Mouse (Mus musculus): ENCODE data around the gene Gm1604a. TPM values are rescaled to one million over a fixed set of nuclear protein-coding genes. Genes with fewer than 3 reads are reported as not detected.
A peak's percentile ranks its signal among the peaks of the same experiment; 100 is the strongest.
"Not testable (repeated sequence)": the region's sequence is repeated elsewhere in the genome, so short reads cannot be mapped to it uniquely, and the experiment has no call there.

The Gm1604a gene
- polyA plus RNA-seq, 2 experiments: not detected

- H3K9ac ChIP-seq (ENCODE audit: low read depth, low read length, severe bottlenecking); DNase-seq (ENCODE audit: low spot score); H3K9me3 ChIP-seq (ENCODE audit: control insufficient read depth, low read length); H3K4me1 ChIP-seq (ENCODE audit: control insufficient read depth, insufficient read depth, low read length); ATAC-seq (ENCODE audit: low FRiP score, low read depth); H3K27ac ChIP-seq (replicated peaks; ENCODE audit: low read depth, low read length); H3K27me3 ChIP-seq (ENCODE audit: control insufficient read depth, insufficient read depth, low read length); H3K36me3 ChIP-seq (ENCODE audit: control insufficient read depth, insufficient read depth, low read length); H3K4me3 ChIP-seq (replicated peaks; ENCODE audit: low read length); H3K4me2 ChIP-seq (replicated peaks; ENCODE audit: low read depth, low read length, severe bottlenecking): not testable (repeated sequence)
- 73% methylated on average over 4 of the region's 7 CpGs for WGBS
These were observed 4.8 kb downstream of the Gm1604a start for GRCm38 (mm10) chr17:7030204-7030603.

GRCm38 (mm10) chr17:7030622-7031174 lies 5.3 kb downstream of the Gm1604a start:
- not testable (repeated sequence) for H3K27ac ChIP-seq (replicated peaks; ENCODE audit: low read depth, low read length); H3K9me3 ChIP-seq (ENCODE audit: control insufficient read depth, low read length); H3K4me2 ChIP-seq (replicated peaks; ENCODE audit: low read depth, low read length, severe bottlenecking); H3K4me1 ChIP-seq (ENCODE audit: control insufficient read depth, insufficient read depth, low read length); H3K9ac ChIP-seq (ENCODE audit: low read depth, low read length, severe bottlenecking); H3K4me3 ChIP-seq (replicated peaks; ENCODE audit: low read length); H3K27me3 ChIP-seq (ENCODE audit: control insufficient read depth, insufficient read depth, low read length); H3K36me3 ChIP-seq (ENCODE audit: control insufficient read depth, insufficient read depth, low read length); ATAC-seq (ENCODE audit: low FRiP score, low read depth); DNase-seq (ENCODE audit: low spot score)
- WGBS: 54% methylated on average over 3 of the region's 6 CpGs

GRCm38 (mm10) chr17:7033192-7034166 lies 8.1 kb downstream of the Gm1604a start:
- not testable (repeated sequence) for ATAC-seq (ENCODE audit: low FRiP score, low read depth); DNase-seq (ENCODE audit: low spot score)
- 54% methylated on average over 2 of the region's 17 CpGs for WGBS

GRCm38 (mm10) chr17:7068997-7069539 lies 43.7 kb downstream of the Gm1604a start:
- 72% methylated on average over 2 of the region's 4 CpGs for WGBS
- H3K27ac ChIP-seq (replicated peaks; ENCODE audit: low read depth, low read length); ATAC-seq (ENCODE audit: low FRiP score, low read depth); H3K36me3 ChIP-seq (ENCODE audit: control insufficient read depth, insufficient read depth, low read length); H3K9me3 ChIP-seq (ENCODE audit: control insufficient read depth, low read length); DNase-seq (ENCODE audit: low spot score); H3K4me3 ChIP-seq (replicated peaks; ENCODE audit: low read length); H3K27me3 ChIP-seq (ENCODE audit: control insufficient read depth, insufficient read depth, low read length); H3K9ac ChIP-seq (ENCODE audit: low read depth, low read length, severe bottlenecking); H3K4me2 ChIP-seq (replicated peaks; ENCODE audit: low read depth, low read length, severe bottlenecking); H3K4me1 ChIP-seq (ENCODE audit: control insufficient read depth, insufficient read depth, low read length): not testable (repeated sequence)

More at GRCm38 (mm10) chr17:7033192-7034166, 8.1 kb downstream of the Gm1604a start:
- not testable (repeated sequence) for H3K4me3 ChIP-seq (replicated peaks; ENCODE audit: low read length); H3K9ac ChIP-seq (ENCODE audit: low read depth, low read length, severe bottlenecking); H3K9me3 ChIP-seq (ENCODE audit: control insufficient read depth, low read length); H3K4me2 ChIP-seq (replicated peaks; ENCODE audit: low read depth, low read length, severe bottlenecking); H3K36me3 ChIP-seq (ENCODE audit: control insufficient read depth, insufficient read depth, low read length); H3K4me1 ChIP-seq (ENCODE audit: control insufficient read depth, insufficient read depth, low read length); H3K27me3 ChIP-seq (ENCODE audit: control insufficient read depth, insufficient read depth, low read length); H3K27ac ChIP-seq (replicated peaks; ENCODE audit: low read depth, low read length)

GRCm38 (mm10) chr17:7069561-7070240 lies 44.3 kb downstream of the Gm1604a start:
- not testable (repeated sequence) for DNase-seq (ENCODE audit: low spot score); H3K27ac ChIP-seq (replicated peaks; ENCODE audit: low read depth, low read length); ATAC-seq (ENCODE audit: low FRiP score, low read depth); H3K9ac ChIP-seq (ENCODE audit: low read depth, low read length, severe bottlenecking); H3K9me3 ChIP-seq (ENCODE audit: control insufficient read depth, low read length); H3K4me1 ChIP-seq (ENCODE audit: control insufficient read depth, insufficient read depth, low read length); H3K36me3 ChIP-seq (ENCODE audit: control insufficient read depth, insufficient read depth, low read length); H3K4me3 ChIP-seq (replicated peaks; ENCODE audit: low read length); H3K4me2 ChIP-seq (replicated peaks; ENCODE audit: low read depth, low read length, severe bottlenecking); H3K27me3 ChIP-seq (ENCODE audit: control insufficient read depth, insufficient read depth, low read length)
- WGBS: 80% methylated on average over 5 of the region's 7 CpGs

GRCm38 (mm10) chr17:7074494-7074893 lies 49.1 kb downstream of the Gm1604a start:
- WGBS: 29% methylated on average over 2 of the region's 3 CpGs
- H3K4me1 ChIP-seq (ENCODE audit: control insufficient read depth, insufficient read depth, low read length); H3K27ac ChIP-seq (replicated peaks; ENCODE audit: low read depth, low read length); H3K36me3 ChIP-seq (ENCODE audit: control insufficient read depth, insufficient read depth, low read length); H3K9me3 ChIP-seq (ENCODE audit: control insufficient read depth, low read length); H3K9ac ChIP-seq (ENCODE audit: low read depth, low read length, severe bottlenecking); H3K4me2 ChIP-seq (replicated peaks; ENCODE audit: low read depth, low read length, severe bottlenecking); H3K4me3 ChIP-seq (replicated peaks; ENCODE audit: low read length); H3K27me3 ChIP-seq (ENCODE audit: control insufficient read depth, insufficient read depth, low read length): not testable (repeated sequence)
- ATAC-seq (ENCODE audit: low FRiP score, low read depth): peak; percentile 54; the same call in 1 of the 2 replicates
- peak; percentile 2 for DNase-seq (ENCODE audit: low spot score)

- not testable (repeated sequence) for H3K4me2 ChIP-seq (replicated peaks; ENCODE audit: low read depth, low read length, severe bottlenecking); H3K9me3 ChIP-seq (ENCODE audit: control insufficient read depth, low read length); H3K36me3 ChIP-seq (ENCODE audit: control insufficient read depth, insufficient read depth, low read length); H3K27me3 ChIP-seq (ENCODE audit: control insufficient read depth, insufficient read depth, low read length); ATAC-seq (ENCODE audit: low FRiP score, low read depth); H3K4me1 ChIP-seq (ENCODE audit: control insufficient read depth, insufficient read depth, low read length); DNase-seq (ENCODE audit: low spot score); H3K9ac ChIP-seq (ENCODE audit: low read depth, low read length, severe bottlenecking); H3K4me3 ChIP-seq (replicated peaks; ENCODE audit: low read length); H3K27ac ChIP-seq (replicated peaks; ENCODE audit: low read depth, low read length)
- WGBS: 74% methylated on average over 5 of the region's 6 CpGs
These were observed 50.2 kb downstream of the Gm1604a start for GRCm38 (mm10) chr17:7075519-7075918.
